Mouse (Mus musculus) B cell, adult 2 months (primary cell): ENCODE measurements around the gene Ethe1.

Source experiments
- DNase-seq, 2 experiments: peaks; one replicate each; pipeline ENCODE4 v3.0.0; 2022

Ethe1 gene

GRCm38 (mm10) chr7:24587330-24588105 is at the start of gene Ethe1, which contains the start of gene Zfp575:
Ethe1 (plus strand) TSS chr7:24587543.
Zfp575 (minus strand) TSS chr7:24587641.
- peak; percentile 30 to 32 for DNase-seq

- no peak for DNase-seq
Measured at GRCm38 (mm10) chr7:24537591-24537990, 49.8 kb upstream of the Ethe1 start.

- no peak for DNase-seq
Measured at GRCm38 (mm10) chr7:24538154-24538553, 49.2 kb upstream of the Ethe1 start.

- no peak for DNase-seq
Measured at GRCm38 (mm10) chr7:24538701-24539100, 48.6 kb upstream of the Ethe1 start.

GRCm38 (mm10) chr7:24539686-24540085 is 47.7 kb upstream of the Ethe1 start:
- no peak for DNase-seq

- peak in 1 of 2 experiments; percentile 35 for DNase-seq
Measured at GRCm38 (mm10) chr7:24544506-24544905, 42.8 kb upstream of the Ethe1 start.

GRCm38 (mm10) chr7:24546068-24546614 is 41.2 kb upstream of the Ethe1 start, which contains the start of the genes Pinlyp and Xrcc1:
Pinlyp (minus strand) TSS chr7:24546118.
Xrcc1 (plus strand) TSS chr7:24546289.
- DNase-seq: no peak

- DNase-seq: peak; percentile 98 to 99
Measured at GRCm38 (mm10) chr7:24546634-24547389, 40.5 kb upstream of the Ethe1 start.

- DNase-seq: no peak
Measured at GRCm38 (mm10) chr7:24547534-24548036, 39.8 kb upstream of the Ethe1 start.

- DNase-seq: no peak
Measured at GRCm38 (mm10) chr7:24551985-24552759, 35.2 kb upstream of the Ethe1 start.

GRCm38 (mm10) chr7:24555786-24556185 is 31.6 kb upstream of the Ethe1 start:
- DNase-seq: no peak

- no peak for DNase-seq
Measured at GRCm38 (mm10) chr7:24561450-24561849, 25.9 kb upstream of the Ethe1 start.

- DNase-seq: peak in 1 of 2 experiments; percentile 21
Measured at GRCm38 (mm10) chr7:24563191-24563836, 24.0 kb upstream of the Ethe1 start.

- no peak for DNase-seq
Measured at GRCm38 (mm10) chr7:24563837-24564206, 23.5 kb upstream of the Ethe1 start.

GRCm38 (mm10) chr7:24564607-24565265 is 22.6 kb upstream of the Ethe1 start:
- DNase-seq: peak; percentile 92 to 93

- DNase-seq: peak; percentile 40 to 45
Measured at GRCm38 (mm10) chr7:24565627-24566026, 21.7 kb upstream of the Ethe1 start.

- no peak for DNase-seq
Measured at GRCm38 (mm10) chr7:24566206-24566605, 21.1 kb upstream of the Ethe1 start.

- no peak for DNase-seq
Measured at GRCm38 (mm10) chr7:24568512-24568911, 18.8 kb upstream of the Ethe1 start.

- peak; percentile 27 to 32 for DNase-seq
Measured at GRCm38 (mm10) chr7:24571071-24571470, 16.3 kb upstream of the Ethe1 start.

- DNase-seq: no peak
Measured at GRCm38 (mm10) chr7:24572455-24572854, 14.9 kb upstream of the Ethe1 start.

- DNase-seq: no peak
Measured at GRCm38 (mm10) chr7:24574224-24574796, 13.0 kb upstream of the Ethe1 start.
